Mouse (Mus musculus): ENCODE data around the gene Cramp1l.

GRCm38 (mm10) chr17:24960852-24961715, 54.5 kb downstream of the Cramp1l start:
- TF ChIP-seq CTCF (IDR thresholded peaks at IDR 0.05), result no peak
- TF ChIP-seq EP300 (IDR thresholded peaks at IDR 0.05), result no peak

Data from lung, postnatal 0 days (tissue).